Mouse (Mus musculus): ENCODE measurements around the gene Cyp2c23. TPM values are rescaled to one million over a fixed set of nuclear protein-coding genes. Genes with fewer than 3 reads are reported as not detected.

Gene Cyp2c23
- polyA plus RNA-seq, 1 experiment from 2014 or later, result 9.4 TPM

DNA sequence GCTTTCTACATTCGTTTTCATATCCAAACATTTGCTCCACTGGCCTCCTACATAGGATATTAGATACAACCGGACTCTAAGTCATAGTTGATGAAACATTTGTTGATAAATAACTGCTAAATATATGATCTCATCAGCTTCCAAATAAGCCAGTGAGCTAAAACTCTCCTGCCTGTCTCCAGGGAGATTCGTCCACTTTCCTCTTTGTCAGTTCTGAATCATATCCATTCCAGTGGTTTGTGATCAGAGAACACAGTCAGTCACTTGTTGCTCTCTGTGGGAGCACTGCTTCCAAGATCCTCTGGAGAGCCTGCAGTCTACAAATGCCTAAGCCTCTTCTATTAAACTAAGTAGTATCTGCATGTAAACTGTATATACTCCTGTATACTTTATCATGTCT, 31.2 kb upstream of the Cyp2c23 start:
- Histone ChIP-seq H3K36me3 (peaks cover 52% of the 10 kb centered on the region), H3K27ac (no peak overlapping the region), H3K9ac (no peak overlapping the region), H3K4me2 (no peak overlapping the region), H3K9me3 (replicated peaks) (no peaks in the 10 kb centered on the region), H3K4me1 (replicated peaks) (0 out of 2 replicates have a peak, but pooled peaks cover 3% of the 10 kb centered on the region), H3K27me3 (no peaks in the 10 kb centered on the region), H3K4me3 (replicated peaks) (no peak overlapping the region)
- no peak for DNase-seq
- ATAC-seq (ENCODE audit: low read depth), result no peak
- WGBS (ENCODE audit: insufficient replicate concordance), result 73% methylated on average over 3 of the region's 3 CpGs

DNA sequence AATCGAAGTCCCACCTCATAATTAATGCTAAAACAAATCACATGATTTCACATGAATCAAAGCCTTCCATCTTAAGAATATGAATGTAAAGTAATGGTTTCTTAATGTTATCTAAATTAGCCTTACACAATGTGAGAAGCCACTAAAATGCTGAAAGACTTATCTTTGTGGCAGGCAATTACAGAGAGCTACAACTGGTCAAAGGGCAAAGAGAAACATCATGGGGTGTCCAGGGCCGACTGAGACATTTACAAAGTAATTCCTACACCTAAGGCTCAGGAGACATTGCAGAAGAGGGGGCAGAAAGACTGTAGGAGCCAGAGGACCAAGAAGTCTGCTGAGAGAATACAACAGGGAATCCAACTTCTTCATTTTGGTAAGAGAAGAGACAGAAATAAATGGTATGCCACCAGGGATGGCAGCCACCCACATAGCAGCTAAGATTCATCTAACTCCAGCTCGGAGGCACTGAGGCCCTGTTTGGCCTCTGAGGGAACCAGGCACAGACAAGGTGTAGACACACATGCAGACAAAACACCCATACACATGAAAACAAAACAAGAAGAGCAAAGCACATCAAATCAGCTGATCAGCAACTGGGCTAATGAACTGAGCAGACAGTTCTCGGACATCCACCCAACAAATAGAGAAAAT, 26.3 kb upstream of the Cyp2c23 start:
- no peak for ATAC-seq (ENCODE audit: low read depth)
- H3K36me3 ChIP-seq, result peaks cover 42% of the 10 kb centered on the region
- no peaks in the 10 kb centered on the region for H3K27me3 ChIP-seq
- H3K4me3 ChIP-seq (replicated peaks), result no peak overlapping the region
- H3K9me3 ChIP-seq (replicated peaks), result no peaks in the 10 kb centered on the region
- no peak overlapping the region for H3K27ac ChIP-seq
- 70% methylated on average over 4 of the region's 4 CpGs for WGBS (ENCODE audit: insufficient replicate concordance)
- no peak for DNase-seq
- no peak overlapping the region for H3K4me2 ChIP-seq
- 0 out of 2 replicates have a peak, but pooled peaks cover 4% of the 10 kb centered on the region for H3K4me1 ChIP-seq (replicated peaks)
- H3K9ac ChIP-seq, result no peak overlapping the region

DNA sequence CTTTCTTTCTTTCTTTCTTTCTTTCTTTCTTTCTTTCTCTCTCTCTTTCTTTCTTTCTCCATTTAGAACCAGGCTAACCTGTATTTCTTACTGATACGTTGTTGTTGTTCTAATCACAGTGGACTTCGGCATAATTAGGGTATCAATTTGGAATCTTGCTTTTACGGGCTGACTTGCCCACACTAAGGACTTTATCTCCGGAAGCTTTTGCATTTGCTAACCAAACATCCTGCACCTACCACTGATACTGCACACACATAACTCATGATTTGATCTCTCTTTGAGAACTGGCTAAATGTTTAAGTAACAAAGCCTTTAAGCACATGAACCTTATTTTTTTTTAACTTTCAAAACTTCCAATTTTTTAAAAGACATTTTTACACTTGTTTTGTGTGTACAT, 21.4 kb upstream of the Cyp2c23 start:
- DNase-seq, result no peak
- H3K4me2 ChIP-seq, result no peak overlapping the region
- peaks cover 35% of the 10 kb centered on the region for H3K36me3 ChIP-seq
- no peak overlapping the region for H3K4me3 ChIP-seq (replicated peaks)
- H3K9me3 ChIP-seq (replicated peaks), result no peaks in the 10 kb centered on the region
- 0 out of 2 replicates have a peak, but pooled peaks cover 3% of the 10 kb centered on the region for H3K4me1 ChIP-seq (replicated peaks)
- 56% methylated on average over 4 of the region's 4 CpGs for WGBS (ENCODE audit: insufficient replicate concordance)
- ATAC-seq (ENCODE audit: low read depth), result no peak
- H3K27ac ChIP-seq, result no peak overlapping the region
- no peak overlapping the region for H3K9ac ChIP-seq
- no peaks in the 10 kb centered on the region for H3K27me3 ChIP-seq

DNA sequence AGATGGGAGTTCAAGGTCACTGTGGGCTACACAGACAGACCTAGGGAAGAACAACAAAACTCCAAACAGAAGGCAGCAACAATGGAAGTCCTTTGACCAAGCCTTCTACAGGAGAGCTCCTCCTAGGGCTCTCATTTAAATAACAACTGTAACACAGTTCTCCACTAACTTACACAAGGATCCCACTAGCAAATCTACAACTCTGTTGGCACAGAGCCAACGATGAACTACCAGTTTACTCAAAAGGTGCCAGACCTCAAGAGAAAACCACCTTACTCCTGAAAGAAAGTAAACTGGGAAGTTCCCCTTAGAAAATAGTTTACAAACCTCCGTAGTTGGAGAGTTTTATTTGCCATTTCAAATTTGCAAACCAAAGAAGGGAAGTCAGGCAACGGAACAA, 20.3 kb upstream of the Cyp2c23 start:
- Histone ChIP-seq H3K4me2 (no peak overlapping the region), H3K9ac (no peak overlapping the region), H3K9me3 (replicated peaks) (no peaks in the 10 kb centered on the region), H3K27me3 (no peaks in the 10 kb centered on the region), H3K27ac (no peak overlapping the region), H3K4me1 (replicated peaks) (no peaks in the 10 kb centered on the region), H3K4me3 (replicated peaks) (no peak overlapping the region), H3K36me3 (peaks cover 33% of the 10 kb centered on the region)
- DNase-seq (no peak), ATAC-seq (ENCODE audit: low read depth) (no peak)
- WGBS (ENCODE audit: insufficient replicate concordance), result 68% methylated on average over 3 of the region's 3 CpGs

DNA sequence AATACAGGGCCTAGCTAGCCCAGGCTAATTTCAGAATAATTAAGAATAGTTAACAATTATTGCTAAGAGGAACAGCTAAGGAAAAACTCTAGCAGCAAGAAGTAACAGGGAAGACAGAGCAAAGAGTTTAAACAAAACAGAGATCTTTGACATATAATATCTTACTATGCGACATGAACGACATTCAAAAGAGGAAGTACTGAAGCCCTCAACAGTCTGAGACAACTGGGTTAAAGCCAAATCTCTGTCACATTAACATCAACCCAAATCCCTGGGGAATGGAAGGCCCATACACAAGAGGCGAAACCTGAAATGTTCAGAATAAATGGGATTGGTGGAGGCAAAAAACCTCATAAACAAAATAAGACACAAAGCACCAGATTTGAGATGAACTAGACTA, 16.8 kb upstream of the Cyp2c23 start:
- Histone ChIP-seq H3K9me3 (replicated peaks) (no peaks in the 10 kb centered on the region), H3K27ac (no peak overlapping the region), H3K4me2 (no peak overlapping the region), H3K9ac (no peak overlapping the region), H3K4me3 (replicated peaks) (no peak overlapping the region), H3K4me1 (replicated peaks) (no peaks in the 10 kb centered on the region), H3K36me3 (peaks cover 17% of the 10 kb centered on the region), H3K27me3 (no peaks in the 10 kb centered on the region)
- 60% methylated on average over 3 of the region's 3 CpGs for WGBS (ENCODE audit: insufficient replicate concordance)
- ATAC-seq (ENCODE audit: low read depth) (no peak), DNase-seq (no peak)

DNA sequence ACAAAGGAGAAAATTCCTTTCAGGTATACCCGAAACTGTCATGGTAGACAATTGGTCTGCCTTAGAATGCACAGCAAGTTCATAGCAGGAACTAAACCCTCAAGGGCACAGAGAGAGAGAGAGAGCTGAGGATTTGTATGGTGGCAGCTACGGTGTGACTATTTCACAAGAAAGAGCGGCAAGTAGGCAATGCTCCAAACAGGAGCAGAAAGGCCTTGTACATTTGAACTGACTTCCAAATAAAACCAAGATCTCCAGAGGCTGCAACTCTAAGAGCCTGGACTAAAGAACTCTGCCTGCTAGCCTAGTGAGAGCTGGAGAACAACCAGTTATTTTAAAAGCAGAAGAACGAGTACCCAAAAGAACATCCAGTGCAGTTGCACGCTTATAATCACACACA, 13.1 kb upstream of the Cyp2c23 start:
- Histone ChIP-seq H3K27me3 (no peaks in the 10 kb centered on the region), H3K9ac (no peak overlapping the region), H3K4me2 (no peak overlapping the region), H3K4me1 (replicated peaks) (no peaks in the 10 kb centered on the region), H3K27ac (no peak overlapping the region), H3K4me3 (replicated peaks) (no peak overlapping the region), H3K36me3 (peaks cover 37% of the 10 kb centered on the region), H3K9me3 (replicated peaks) (no peaks in the 10 kb centered on the region)
- 75% methylated on average over 5 of the region's 5 CpGs for WGBS (ENCODE audit: insufficient replicate concordance)
- ATAC-seq (ENCODE audit: low read depth), result no peak
- no peak for DNase-seq

DNA sequence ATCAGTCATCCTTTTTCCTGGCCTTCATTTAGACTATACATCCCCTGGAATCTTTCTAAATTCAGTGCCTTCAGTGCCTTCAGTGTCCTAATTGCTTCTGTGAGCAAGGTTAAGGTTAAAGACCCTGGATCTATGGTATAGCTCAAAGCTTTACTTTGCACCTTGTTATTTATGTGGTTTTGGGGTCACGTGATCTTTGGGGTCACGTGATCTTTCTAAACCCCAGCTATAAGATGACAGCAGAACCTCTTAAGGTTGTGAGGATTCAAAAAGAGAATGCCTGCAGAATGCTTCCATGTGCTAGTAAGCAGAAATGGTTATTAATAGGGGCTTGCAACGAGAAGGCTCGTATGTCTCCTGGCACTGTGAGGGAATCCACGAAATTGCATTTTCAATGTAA, 4.4 kb upstream of the Cyp2c23 start:
- WGBS (ENCODE audit: insufficient replicate concordance), result 78% methylated on average over 5 of the region's 5 CpGs
- Histone ChIP-seq H3K4me1 (replicated peaks) (no peaks in the 10 kb centered on the region), H3K4me3 (replicated peaks) (no peak overlapping the region)

DNA sequence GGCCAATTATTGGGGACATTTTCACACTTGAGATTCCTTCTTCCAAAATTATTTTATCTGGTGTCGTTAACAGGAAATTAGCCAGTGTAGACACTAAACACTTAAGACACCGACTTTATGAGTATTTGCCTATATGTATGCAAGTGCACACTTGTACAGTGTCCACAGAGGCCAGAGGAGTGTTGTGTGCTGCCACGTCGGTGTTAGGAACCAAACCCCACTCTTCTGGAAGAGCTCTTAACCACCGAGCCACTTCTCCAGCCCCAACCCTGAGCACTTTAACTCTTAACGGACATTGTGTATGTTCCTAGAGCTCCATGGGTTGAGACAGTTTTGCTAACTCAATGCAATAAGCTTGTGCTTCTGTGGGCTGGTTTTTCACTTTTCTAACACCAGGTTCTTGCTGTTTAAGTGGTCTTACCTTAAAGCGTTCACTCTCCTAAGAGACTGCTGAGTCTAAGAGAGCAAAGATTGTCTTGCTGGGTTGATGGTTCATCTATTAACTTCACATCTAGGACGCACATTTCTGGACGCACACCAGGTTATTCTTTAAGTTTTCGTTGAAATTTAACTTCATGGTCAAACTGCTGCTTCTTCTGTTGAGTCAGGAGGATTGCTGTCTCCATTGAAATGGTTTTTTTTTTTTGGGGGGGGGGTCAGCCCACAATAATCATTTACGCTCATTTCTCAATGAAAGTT, 3.2 kb upstream of the Cyp2c23 start:
- Histone ChIP-seq H3K27ac (no peak overlapping the region), H3K4me1 (replicated peaks) (no peaks in the 10 kb centered on the region), H3K4me2 (no peak overlapping the region), H3K36me3 (peaks cover 19% of the 10 kb centered on the region; the same call in 1 of the 2 replicates), H3K4me3 (replicated peaks) (no peak overlapping the region), H3K9ac (no peak overlapping the region), H3K27me3 (no peaks in the 10 kb centered on the region), H3K9me3 (replicated peaks) (no peaks in the 10 kb centered on the region)
- no peak for ATAC-seq (ENCODE audit: low read depth)
- 73% methylated on average over 11 of the region's 11 CpGs for WGBS (ENCODE audit: insufficient replicate concordance)
- no peak for DNase-seq

More for the DNA sequence above, 4.4 kb upstream of the Cyp2c23 start:
- Histone ChIP-seq H3K4me2 (no peak overlapping the region), H3K9ac (no peak overlapping the region), H3K9me3 (replicated peaks) (no peaks in the 10 kb centered on the region), H3K27me3 (no peaks in the 10 kb centered on the region), H3K27ac (no peak overlapping the region), H3K36me3 (peaks cover 28% of the 10 kb centered on the region)
- ATAC-seq (ENCODE audit: low read depth), result no peak
- DNase-seq, result no peak

DNA sequence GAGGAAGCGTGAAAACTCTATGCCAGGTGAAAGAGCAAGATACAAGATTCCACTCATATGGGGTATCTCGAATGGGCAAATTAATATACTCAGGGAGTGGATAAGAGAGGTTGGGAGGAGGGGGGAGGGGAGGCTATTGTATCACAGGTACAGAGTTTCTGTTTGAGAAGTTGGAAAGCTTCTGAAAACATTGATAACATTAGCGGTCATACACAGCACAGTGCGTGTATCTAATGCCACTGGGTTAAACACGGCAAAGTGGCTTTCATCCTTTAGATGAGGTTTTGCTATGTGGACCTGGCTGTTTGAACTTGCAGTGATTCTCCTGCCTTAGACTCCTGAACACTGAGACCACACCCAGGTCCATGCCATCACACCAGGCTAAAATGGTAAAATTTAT, 1.0 kb upstream of the Cyp2c23 start:
- Histone ChIP-seq H3K4me2 (no peak overlapping the region), H3K9ac (no peak overlapping the region), H3K36me3 (peaks cover 6% of the 10 kb centered on the region; the same call in 1 of the 2 replicates), H3K27ac (no peak overlapping the region), H3K4me3 (replicated peaks) (no peak overlapping the region), H3K9me3 (replicated peaks) (no peaks in the 10 kb centered on the region), H3K27me3 (no peaks in the 10 kb centered on the region), H3K4me1 (replicated peaks) (no peaks in the 10 kb centered on the region)
- ATAC-seq (ENCODE audit: low read depth), result no peak
- no peak for DNase-seq
- WGBS (ENCODE audit: insufficient replicate concordance), result 64% methylated on average over 5 of the region's 5 CpGs

DNA sequence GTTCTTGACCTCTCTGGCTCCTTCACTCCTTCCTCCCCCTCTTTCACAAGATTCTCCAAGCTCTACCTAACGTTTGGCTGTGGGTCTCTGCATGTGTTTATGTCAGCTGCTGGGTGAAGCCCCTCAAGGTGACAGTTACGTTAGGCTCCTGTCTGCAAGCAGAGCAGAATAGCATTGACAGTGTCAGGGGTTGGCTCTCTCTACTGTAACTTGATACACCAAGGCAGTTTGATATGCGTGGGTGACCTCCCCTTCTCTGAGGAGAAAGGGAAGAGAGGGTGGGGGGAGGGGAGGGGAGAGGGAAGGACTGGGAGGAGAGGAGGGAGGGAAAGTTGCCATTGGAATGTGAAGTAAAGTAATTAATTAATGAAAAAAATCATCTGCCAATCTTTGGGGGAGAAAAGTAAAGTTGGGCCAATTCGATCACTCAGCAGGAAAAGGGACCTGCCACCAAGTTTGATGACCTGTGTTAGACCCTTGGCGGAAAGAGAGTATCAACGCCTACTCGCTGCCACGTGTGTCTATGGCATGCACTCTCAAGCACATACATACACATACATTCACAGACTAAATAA, 2.0 kb downstream of the Cyp2c23 start:
- no peaks in the 10 kb centered on the region for H3K27me3 ChIP-seq
- H3K4me1 ChIP-seq (replicated peaks), result no peaks in the 10 kb centered on the region
- no peak for ATAC-seq (ENCODE audit: low read depth)
- H3K4me3 ChIP-seq (replicated peaks), result no peak overlapping the region
- 62% methylated on average over 8 of the region's 8 CpGs for WGBS (ENCODE audit: insufficient replicate concordance)
- no peaks in the 10 kb centered on the region for H3K36me3 ChIP-seq
- H3K4me2 ChIP-seq, result no peak overlapping the region
- no peaks in the 10 kb centered on the region for H3K9me3 ChIP-seq (replicated peaks)
- no peak overlapping the region for H3K9ac ChIP-seq
- DNase-seq, result no peak
- H3K27ac ChIP-seq, result no peak overlapping the region

DNA sequence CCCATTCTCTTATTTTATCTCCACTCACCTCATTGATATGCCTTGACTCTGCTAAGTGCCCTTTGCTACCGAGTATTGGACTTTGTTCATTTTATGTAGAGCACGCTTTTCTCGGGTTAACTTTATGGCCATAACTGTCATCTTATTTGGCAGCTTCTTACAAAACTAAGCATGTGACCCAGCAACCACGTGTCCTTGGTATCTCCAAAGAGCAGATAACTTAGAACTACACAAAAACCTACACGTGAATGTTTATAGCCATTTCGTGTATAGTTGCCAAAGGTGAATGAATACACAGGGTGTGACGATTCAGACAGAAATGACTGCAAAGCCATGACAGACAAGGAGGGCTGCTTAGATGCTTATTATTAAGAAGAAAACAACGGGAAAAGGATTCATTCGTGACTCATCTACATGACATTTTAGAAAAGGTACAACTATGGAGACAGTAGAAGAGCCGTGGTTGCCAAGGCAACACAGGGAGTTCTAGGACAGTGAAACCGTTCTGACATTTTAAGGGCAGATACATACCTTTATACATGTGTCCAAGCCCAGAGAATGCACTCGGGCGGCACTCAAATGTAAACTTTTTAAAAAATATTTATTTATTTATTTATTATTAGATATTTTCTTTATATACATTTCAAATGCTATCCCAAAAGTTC, 4.0 kb downstream of the Cyp2c23 start:
- DNase-seq, result no peak
- no peak overlapping the region for H3K4me2 ChIP-seq
- H3K9me3 ChIP-seq (replicated peaks), result no peaks in the 10 kb centered on the region
- H3K4me1 ChIP-seq (replicated peaks), result no peaks in the 10 kb centered on the region
- H3K9ac ChIP-seq, result no peak overlapping the region
- H3K27ac ChIP-seq, result no peak overlapping the region
- no peaks in the 10 kb centered on the region for H3K36me3 ChIP-seq
- H3K4me3 ChIP-seq (replicated peaks), result no peak overlapping the region
- ATAC-seq (ENCODE audit: low read depth), result no peak
- WGBS (ENCODE audit: insufficient replicate concordance), result 66% methylated on average over 13 of the region's 13 CpGs
- no peaks in the 10 kb centered on the region for H3K27me3 ChIP-seq

All from liver, embryonic 13.5 days (tissue).